Mouse (Mus musculus): ENCODE results near the gene Atg10. TPM values are rescaled to one million over a fixed set of nuclear protein-coding genes. Genes with fewer than 3 reads are reported as not detected.

Gene Atg10
- total and polyA plus RNA-seq, 2 experiments from 2014 or later = 6.7 to 41.8 TPM

DNA sequence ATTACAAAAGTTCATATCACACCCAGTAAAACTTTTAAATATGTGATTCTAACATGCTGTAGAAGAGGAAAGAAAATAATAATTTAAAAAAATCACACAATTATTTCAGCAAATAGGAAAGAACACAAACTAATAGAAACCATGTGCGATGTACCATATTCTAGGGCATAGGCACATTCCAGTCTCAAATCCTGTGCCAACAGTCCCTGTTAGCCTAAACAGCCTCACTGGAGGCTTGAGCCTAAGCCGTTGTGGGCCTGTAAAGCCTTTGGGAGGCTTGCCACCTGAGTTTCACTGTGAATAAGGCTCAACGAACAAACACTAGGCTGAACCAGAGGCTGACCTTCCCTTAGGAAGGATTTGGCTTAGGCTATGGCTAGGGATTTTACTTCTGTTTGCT, 14.2 kb upstream of the Atg10 start:
- WGBS = 81% methylated on average over 3 of the region's 3 CpGs
- Histone ChIP-seq H3K4me2 (ENCODE audit: low read depth, low read length) (no peak overlapping the region), H3K9ac (replicated peaks; ENCODE audit: low read depth, low read length) (no peak overlapping the region), H3K27ac (ENCODE audit: low read depth) (no peak overlapping the region), H3K4me1 (ENCODE audit: control insufficient read depth, insufficient read depth) (no peaks in the 10 kb centered on the region), H3K4me3 (ENCODE audit: low read depth, low read length) (no peak overlapping the region), H3K27me3 (ENCODE audit: control insufficient read depth, insufficient read depth, low read length) (no peaks in the 10 kb centered on the region), H3K9me3 (replicated peaks; ENCODE audit: control insufficient read depth, low read length) (no peaks in the 10 kb centered on the region), H3K36me3 (replicated peaks; ENCODE audit: control insufficient read depth, insufficient read depth, low read length) (no peaks in the 10 kb centered on the region)
- TF ChIP-seq CTCF (IDR thresholded peaks at IDR 0.05; ENCODE audit: low read depth) = no peak
- no peak for TF ChIP-seq EP300 (IDR thresholded peaks at IDR 0.05; ENCODE audit: low read depth)
- DNase-seq (ENCODE audit: low spot score) (no peak), ATAC-seq (ENCODE audit: insufficient read depth, low read depth) (no peak)

DNA sequence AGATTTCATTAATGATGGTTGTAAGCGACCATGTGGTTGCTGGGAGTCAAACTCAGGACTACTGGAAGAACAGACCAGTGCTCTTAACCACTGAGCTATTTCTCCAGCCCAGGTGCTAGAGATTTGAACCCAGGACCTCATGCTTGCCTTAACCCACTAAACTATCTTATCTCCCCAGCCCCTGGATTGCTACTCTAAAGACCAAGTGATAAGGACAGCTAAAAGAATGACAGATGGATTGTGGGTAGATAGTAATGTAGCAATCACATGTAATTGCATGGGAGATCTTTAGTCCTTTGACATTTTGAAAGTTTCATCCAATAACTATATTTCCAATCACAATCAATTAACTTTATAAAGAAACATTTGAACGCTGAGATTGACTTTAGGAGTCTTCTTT, 13.1 kb upstream of the Atg10 start:
- H3K4me1 ChIP-seq (ENCODE audit: control insufficient read depth, insufficient read depth) = no peaks in the 10 kb centered on the region
- no peak overlapping the region for H3K4me2 ChIP-seq (ENCODE audit: low read depth, low read length)
- H3K4me3 ChIP-seq (ENCODE audit: low read depth, low read length) = no peak overlapping the region
- WGBS = 65% methylated on average over 2 of the region's 2 CpGs
- no peaks in the 10 kb centered on the region for H3K9me3 ChIP-seq (replicated peaks; ENCODE audit: control insufficient read depth, low read length)
- TF ChIP-seq EP300 (IDR thresholded peaks at IDR 0.05; ENCODE audit: low read depth) (no peak), CTCF (IDR thresholded peaks at IDR 0.05; ENCODE audit: low read depth) (no peak)
- H3K36me3 ChIP-seq (replicated peaks; ENCODE audit: control insufficient read depth, insufficient read depth, low read length) = no peaks in the 10 kb centered on the region
- H3K27me3 ChIP-seq (ENCODE audit: control insufficient read depth, insufficient read depth, low read length) = no peaks in the 10 kb centered on the region
- DNase-seq (ENCODE audit: low spot score) (no peak), ATAC-seq (ENCODE audit: insufficient read depth, low read depth) (no peak)
- no peak overlapping the region for H3K27ac ChIP-seq (ENCODE audit: low read depth)
- no peak overlapping the region for H3K9ac ChIP-seq (replicated peaks; ENCODE audit: low read depth, low read length)

DNA sequence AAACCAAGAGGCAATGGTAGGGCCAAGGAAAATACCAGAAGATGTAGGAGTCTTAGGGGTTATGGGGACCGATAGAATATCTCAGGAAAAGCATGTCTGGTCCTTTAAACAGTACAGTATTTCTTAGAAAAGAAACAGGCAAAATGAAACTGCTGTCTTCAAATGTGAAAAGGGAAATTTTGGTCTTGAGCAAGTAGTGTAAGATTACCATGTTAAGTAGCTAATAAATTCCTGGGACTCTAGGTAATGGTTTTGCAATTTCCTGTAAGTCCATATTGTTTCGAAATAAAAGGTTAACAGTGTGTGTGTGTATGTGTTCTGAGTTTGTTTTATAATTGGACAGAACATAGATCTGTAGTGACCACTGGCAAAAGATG, 658 bp upstream of the Atg10 start:
- H3K9me3 ChIP-seq (replicated peaks; ENCODE audit: control insufficient read depth, low read length) = no peaks in the 10 kb centered on the region
- no peak for TF ChIP-seq CTCF (IDR thresholded peaks at IDR 0.05; ENCODE audit: low read depth)
- TF ChIP-seq EP300 (IDR thresholded peaks at IDR 0.05; ENCODE audit: low read depth) = 0 out of 2 replicates have a peak, but pooled peaks have one; percentile 15
- peak overlapping the region; percentile 67 for H3K4me3 ChIP-seq (ENCODE audit: low read depth, low read length)
- DNase-seq (ENCODE audit: low spot score) = peak; percentile 13
- ATAC-seq (ENCODE audit: insufficient read depth, low read depth) = no peak; the same call in 1 of the 2 replicates
- H3K4me1 ChIP-seq (ENCODE audit: control insufficient read depth, insufficient read depth) = no peaks in the 10 kb centered on the region
- 53% methylated on average over 2 of the region's 2 CpGs for WGBS
- H3K9ac ChIP-seq (replicated peaks; ENCODE audit: low read depth, low read length) = peak overlapping the region; percentile 83; the same call in 1 of the 2 replicates
- H3K27ac ChIP-seq (ENCODE audit: low read depth) = peak overlapping the region; percentile 96
- no peaks in the 10 kb centered on the region for H3K27me3 ChIP-seq (ENCODE audit: control insufficient read depth, insufficient read depth, low read length)
- no peaks in the 10 kb centered on the region for H3K36me3 ChIP-seq (replicated peaks; ENCODE audit: control insufficient read depth, insufficient read depth, low read length)
- peak overlapping the region; percentile 60 for H3K4me2 ChIP-seq (ENCODE audit: low read depth, low read length)

DNA sequence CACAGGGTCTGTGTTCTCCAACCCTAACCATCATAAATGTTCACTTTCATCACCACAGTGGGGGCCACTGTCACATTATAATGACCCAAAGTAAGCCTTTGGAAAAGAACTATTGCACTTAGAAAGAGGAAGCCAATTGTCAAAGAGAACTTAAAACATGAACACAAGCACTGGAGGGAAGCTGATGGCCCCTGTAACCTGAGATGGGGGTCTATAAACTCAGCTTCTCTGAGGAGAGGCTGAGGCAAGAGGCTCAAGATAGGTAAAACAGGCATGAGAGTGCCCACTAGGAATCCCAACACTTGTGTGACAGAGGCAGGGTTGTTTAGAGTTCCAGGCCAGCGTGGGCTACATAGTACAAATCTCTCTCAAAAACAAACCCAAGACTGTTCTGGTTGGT, 705 bp downstream of the Atg10 start:
- Histone ChIP-seq H3K4me3 (ENCODE audit: low read depth, low read length) (peak overlapping the region; percentile 67), H3K9me3 (replicated peaks; ENCODE audit: control insufficient read depth, low read length) (no peaks in the 10 kb centered on the region), H3K27me3 (ENCODE audit: control insufficient read depth, insufficient read depth, low read length) (no peaks in the 10 kb centered on the region), H3K4me1 (ENCODE audit: control insufficient read depth, insufficient read depth) (no peaks in the 10 kb centered on the region), H3K4me2 (ENCODE audit: low read depth, low read length) (peak overlapping the region; percentile 60), H3K9ac (replicated peaks; ENCODE audit: low read depth, low read length) (peak overlapping the region; percentile 83), H3K27ac (ENCODE audit: low read depth) (peak overlapping the region; percentile 96), H3K36me3 (replicated peaks; ENCODE audit: control insufficient read depth, insufficient read depth, low read length) (no peaks in the 10 kb centered on the region)
- TF ChIP-seq EP300 (IDR thresholded peaks at IDR 0.05; ENCODE audit: low read depth) (no peak), CTCF (IDR thresholded peaks at IDR 0.05; ENCODE audit: low read depth) (no peak)
- ATAC-seq (ENCODE audit: insufficient read depth, low read depth) (no peak), DNase-seq (ENCODE audit: low spot score) (no peak)
- 67% methylated on average over 1 of the region's 1 CpGs for WGBS

DNA sequence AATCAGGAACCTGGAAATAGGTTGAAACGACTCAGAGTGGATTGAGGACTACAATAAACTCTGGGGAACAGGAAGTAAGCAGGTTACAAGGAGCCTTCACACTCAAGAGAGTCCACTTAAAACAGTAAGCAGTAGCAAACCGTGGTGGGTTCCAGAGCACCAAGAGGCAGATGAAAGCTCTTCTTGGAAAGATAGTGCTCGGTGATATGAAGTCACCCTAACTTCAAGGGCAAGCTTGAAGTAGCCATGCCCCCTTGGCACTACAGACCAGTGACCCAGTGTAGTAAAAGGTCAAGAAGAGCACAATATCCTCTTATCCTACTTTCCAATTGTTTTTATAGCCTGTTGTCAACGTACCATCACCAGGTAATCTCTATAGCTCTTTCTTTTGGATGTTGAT, 2.1 kb downstream of the Atg10 start:
- WGBS = 55% methylated on average over 4 of the region's 4 CpGs
- ATAC-seq (ENCODE audit: insufficient read depth, low read depth) = no peak
- Histone ChIP-seq H3K9me3 (replicated peaks; ENCODE audit: control insufficient read depth, low read length) (no peaks in the 10 kb centered on the region), H3K4me2 (ENCODE audit: low read depth, low read length) (no peak overlapping the region), H3K27ac (ENCODE audit: low read depth) (no peak overlapping the region), H3K9ac (replicated peaks; ENCODE audit: low read depth, low read length) (no peak overlapping the region), H3K4me1 (ENCODE audit: control insufficient read depth, insufficient read depth) (no peaks in the 10 kb centered on the region), H3K27me3 (ENCODE audit: control insufficient read depth, insufficient read depth, low read length) (no peaks in the 10 kb centered on the region), H3K4me3 (ENCODE audit: low read depth, low read length) (no peak overlapping the region), H3K36me3 (replicated peaks; ENCODE audit: control insufficient read depth, insufficient read depth, low read length) (no peaks in the 10 kb centered on the region; the same call in 1 of the 2 replicates)
- TF ChIP-seq EP300 (IDR thresholded peaks at IDR 0.05; ENCODE audit: low read depth) = no peak
- TF ChIP-seq CTCF (IDR thresholded peaks at IDR 0.05; ENCODE audit: low read depth) = no peak
- no peak for DNase-seq (ENCODE audit: low spot score)

DNA sequence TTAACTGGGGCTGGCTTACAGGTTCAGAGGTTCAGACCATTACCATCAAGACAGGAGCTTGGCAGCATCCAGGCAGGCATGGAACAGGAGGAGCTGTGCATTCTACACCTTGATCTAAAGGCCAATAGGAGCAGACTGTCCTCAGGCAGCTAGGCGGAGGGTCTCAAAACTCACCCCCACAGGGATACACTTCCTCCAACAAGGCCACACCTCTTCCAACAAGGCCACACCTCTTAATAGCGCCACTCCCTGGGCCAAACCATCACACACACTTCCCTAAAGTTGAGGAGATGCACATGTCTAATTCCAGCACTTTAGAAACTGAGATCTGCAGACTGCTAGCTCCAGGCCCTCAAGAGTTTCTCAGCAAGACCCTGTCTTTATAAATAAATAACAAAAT, 6.1 kb downstream of the Atg10 start:
- 85% methylated on average over 2 of the region's 2 CpGs for WGBS
- ATAC-seq (ENCODE audit: insufficient read depth, low read depth) = no peak
- no peaks in the 10 kb centered on the region for H3K27me3 ChIP-seq (ENCODE audit: control insufficient read depth, insufficient read depth, low read length)

More for the DNA sequence above, 6.1 kb downstream of the Atg10 start:
- no peaks in the 10 kb centered on the region for H3K4me1 ChIP-seq (ENCODE audit: control insufficient read depth, insufficient read depth)
- H3K4me3 ChIP-seq (ENCODE audit: low read depth, low read length) = no peak overlapping the region
- no peak overlapping the region for H3K27ac ChIP-seq (ENCODE audit: low read depth)
- H3K4me2 ChIP-seq (ENCODE audit: low read depth, low read length) = no peak overlapping the region
- no peak for DNase-seq (ENCODE audit: low spot score)
- H3K9ac ChIP-seq (replicated peaks; ENCODE audit: low read depth, low read length) = no peak overlapping the region
- H3K36me3 ChIP-seq (replicated peaks; ENCODE audit: control insufficient read depth, insufficient read depth, low read length) = peaks cover 4% of the 10 kb centered on the region; the same call in 1 of the 2 replicates
- H3K9me3 ChIP-seq (replicated peaks; ENCODE audit: control insufficient read depth, low read length) = no peaks in the 10 kb centered on the region
- TF ChIP-seq EP300 (IDR thresholded peaks at IDR 0.05; ENCODE audit: low read depth) = no peak
- no peak for TF ChIP-seq CTCF (IDR thresholded peaks at IDR 0.05; ENCODE audit: low read depth)

All from heart, postnatal 0 days (tissue).